Mouse (Mus musculus) neural tube, embryonic 12.5 days (tissue): ENCODE results near the gene Abcg4. TPM values are rescaled to one million over a fixed set of nuclear protein-coding genes. Genes with fewer than 3 reads are reported as not detected.
"Not testable (repeated sequence)": the region's sequence is repeated elsewhere in the genome, so short reads cannot be mapped to it uniquely, and the experiment has no call there.

Experiments
- ATAC-seq: fragments of 200-750 bp; cut with Nextera tagmentation; 2 replicates; pipeline ENCODE4 v1.8.0; 2017; ENCODE audit warnings: low read depth, mild to moderate bottlenecking, moderate TSS enrichment, moderate library complexity; ENCODE audit not compliant: low FRiP score
- H3K27ac ChIP-seq: fragments of 300-500 bp; sonication (generic); 2 replicates; pipeline ENCODE4 v1.5.1; 2016
- H3K27me3 ChIP-seq: fragments of 300-500 bp; sonication (generic); replicated peaks from 2 replicates; pipeline ENCODE4 v1.6.1; 2016; ENCODE audit warnings: mild to moderate bottlenecking
- H3K36me3 ChIP-seq: fragments of 300-500 bp; sonication (generic); 2 replicates; pipeline ENCODE4 v1.6.1; 2016; ENCODE audit warnings: mild to moderate bottlenecking
- H3K4me1 ChIP-seq: fragments of 300-500 bp; sonication (generic); 2 replicates; pipeline ENCODE4 v1.6.1; 2016
- H3K4me2 ChIP-seq: fragments of 300-500 bp; sonication (generic); replicated peaks from 2 replicates; pipeline ENCODE4 v1.6.1; 2016; ENCODE audit warnings: mild to moderate bottlenecking
- H3K4me3 ChIP-seq: fragments of 300-500 bp; sonication (generic); 2 replicates; pipeline ENCODE4 v1.5.1; 2016
- H3K9ac ChIP-seq: fragments of 300-500 bp; sonication (generic); 2 replicates; pipeline ENCODE4 v1.6.1; 2016; ENCODE audit warnings: mild to moderate bottlenecking
- H3K9me3 ChIP-seq: fragments of 300-500 bp; sonication (generic); 2 replicates; pipeline ENCODE4 v1.6.1; 2016; ENCODE audit warnings: mild to moderate bottlenecking
- WGBS: fragments of 180-500 bp; shearing (Covaris S2); methylation state at CpG from one replicate; pipeline ENCODE4 v1.1.7; 2016; 5-methylcytosine and 5-hydroxymethylcytosine counted together
- polyA plus RNA-seq: library from polyadenylated mRNA; unstranded; fragments of >200 nt; fragmentation: Nextera tagmentation; extraction: Ambion mirVana; gene quantifications from 2 replicates; pipeline ENCODE4 v1.2.1, GENCODE M21; 2016

Abcg4 gene
- 12.2 and 13.8 TPM in 2 replicates for polyA plus RNA-seq

GRCm38 (mm10) chr9:44288076-44288958, at the start of gene Abcg4:
Gene Abcg4 (minus strand): TSS chr9:44288615.
- H3K4me3 ChIP-seq = peak within 1 kb of the TSS; percentile 73
- H3K9me3 ChIP-seq = no peaks in the 10 kb centered on the region
- peak; percentile 68 for ATAC-seq
- H3K9ac ChIP-seq = peak within 1 kb of the TSS; percentile 85
- H3K4me1 ChIP-seq = peaks cover 35% of the 10 kb centered on the region
- H3K36me3 ChIP-seq = peaks cover 25% of the 10 kb centered on the region
- peaks cover 14% of the 10 kb centered on the region for H3K27me3 ChIP-seq
- peak within 1 kb of the TSS; percentile 76 for H3K4me2 ChIP-seq
- 1% methylated on average over 38 of the region's 38 CpGs for WGBS
- H3K27ac ChIP-seq = peak within 1 kb of the TSS; percentile 37; the same call in 1 of the 2 replicates

DNA sequence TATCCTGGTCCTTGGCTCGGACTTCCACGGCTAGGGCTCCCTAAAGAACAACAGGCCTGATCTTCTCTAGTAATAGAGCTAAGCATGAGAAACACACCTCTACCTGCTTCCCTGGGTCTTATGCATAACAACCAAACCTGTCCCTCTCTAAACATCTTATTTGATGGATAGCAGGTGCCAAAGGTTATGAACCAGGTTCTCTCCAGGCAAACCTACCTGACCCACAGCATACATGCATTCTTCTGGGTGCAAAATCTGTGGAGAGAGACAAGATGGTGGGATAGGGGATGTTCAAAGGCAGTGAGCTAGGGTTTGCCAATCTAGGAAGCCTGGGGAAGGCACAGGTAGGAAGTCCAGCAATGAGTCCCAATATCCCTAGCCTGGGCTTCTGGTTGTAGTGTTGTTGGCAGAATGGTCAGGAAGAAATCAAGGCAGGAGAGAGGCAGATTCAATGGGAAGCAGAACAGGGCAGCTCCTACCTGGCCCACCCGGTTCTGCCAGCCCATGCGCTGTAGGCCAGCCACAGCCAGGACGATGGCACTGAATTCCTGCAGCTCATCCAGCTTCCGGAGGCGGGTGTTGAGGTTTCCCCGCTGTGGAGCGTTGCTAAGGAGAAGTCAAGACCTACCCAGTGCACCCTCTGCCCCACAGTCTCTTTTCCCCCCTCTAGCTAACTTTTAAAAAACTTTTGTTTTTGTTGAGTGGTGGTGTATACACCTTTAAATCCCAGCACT, 49.2 kb upstream of the Abcg4 start:
- H3K9me3 ChIP-seq = no peaks in the 10 kb centered on the region
- peak overlapping the region; percentile 83 for H3K4me2 ChIP-seq
- ATAC-seq = no peak
- WGBS = 65% methylated on average over 9 of the region's 9 CpGs
- no peak overlapping the region for H3K4me3 ChIP-seq
- H3K36me3 ChIP-seq = peaks cover 30% of the 10 kb centered on the region
- H3K27me3 ChIP-seq = no peaks in the 10 kb centered on the region
- no peak overlapping the region for H3K9ac ChIP-seq
- H3K27ac ChIP-seq = no peak overlapping the region
- peaks cover 23% of the 10 kb centered on the region for H3K4me1 ChIP-seq

- H3K9ac ChIP-seq = peak overlapping the region; percentile 47; the same call in 1 of the 2 replicates
- H3K27ac ChIP-seq = no peak overlapping the region
- peak overlapping the region; percentile 91; the same call in 1 of the 2 replicates for H3K4me3 ChIP-seq
- ATAC-seq = no peak
- H3K9me3 ChIP-seq = no peaks in the 10 kb centered on the region
- WGBS = 74% methylated on average over 3 of the region's 3 CpGs
- peaks cover 22% of the 10 kb centered on the region for H3K4me1 ChIP-seq
- peak overlapping the region; percentile 83 for H3K4me2 ChIP-seq
- H3K27me3 ChIP-seq = no peaks in the 10 kb centered on the region
- peaks cover 35% of the 10 kb centered on the region for H3K36me3 ChIP-seq
These were observed 48.5 kb upstream of the Abcg4 start for GRCm38 (mm10) chr9:44336964-44337363.

DNA sequence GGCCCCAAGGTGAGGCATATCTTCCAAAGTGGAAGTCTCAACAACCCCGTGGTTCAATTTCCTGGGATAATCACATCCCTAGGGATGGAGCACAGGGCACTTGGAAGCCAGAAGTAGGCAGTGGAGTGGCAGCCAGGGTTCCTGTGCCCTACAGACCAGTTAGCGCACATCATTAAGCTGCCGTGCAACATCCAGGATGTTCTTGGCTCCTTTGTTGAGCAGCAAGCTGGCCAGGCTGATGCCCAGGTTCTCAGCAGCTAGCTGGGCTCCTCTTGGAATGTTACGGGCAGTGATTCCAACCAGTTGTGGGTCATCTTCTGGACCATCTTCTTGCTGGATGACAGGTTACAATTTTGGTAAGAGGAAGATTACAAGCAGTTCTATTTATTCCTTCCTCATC, 48.1 kb upstream of the Abcg4 start:
- H3K9me3 ChIP-seq, H3K27me3 ChIP-seq, H3K27ac ChIP-seq, ATAC-seq: not testable (repeated sequence)
- Histone ChIP-seq H3K4me3 (peak overlapping the region; percentile 91), H3K4me1 (peaks cover 22% of the 10 kb centered on the region), H3K9ac (peak overlapping the region; percentile 47; the same call in 1 of the 2 replicates), H3K4me2 (peak overlapping the region; percentile 83), H3K36me3 (peaks cover 39% of the 10 kb centered on the region)
- 26% methylated on average over 4 of the region's 4 CpGs for WGBS

GRCm38 (mm10) chr9:44336093-44336406, 47.6 kb upstream of the Abcg4 start:
- no peak for ATAC-seq
- H3K36me3 ChIP-seq = peaks cover 37% of the 10 kb centered on the region

GRCm38 (mm10) chr9:44335331-44336092, 47.1 kb upstream of the Abcg4 start:
- ATAC-seq = no peak; the same call in 1 of the 2 replicates
- H3K4me1 ChIP-seq = peaks cover 22% of the 10 kb centered on the region
- under 1% methylated on average over 50 of the region's 50 CpGs for WGBS
- H3K4me3 ChIP-seq = peak overlapping the region; percentile 91
- H3K36me3 ChIP-seq = peaks cover 38% of the 10 kb centered on the region
- H3K27ac ChIP-seq = peak overlapping the region; percentile 89
- H3K9ac ChIP-seq = peak overlapping the region; percentile 97
- no peaks in the 10 kb centered on the region for H3K27me3 ChIP-seq
- H3K4me2 ChIP-seq = peak overlapping the region; percentile 83
- no peaks in the 10 kb centered on the region for H3K9me3 ChIP-seq

More at GRCm38 (mm10) chr9:44336093-44336406, 47.6 kb upstream of the Abcg4 start:
- Histone ChIP-seq H3K4me3 (peak overlapping the region; percentile 91), H3K4me2 (peak overlapping the region; percentile 83), H3K9ac (peak overlapping the region; percentile 97), H3K27me3 (no peaks in the 10 kb centered on the region), H3K27ac (peak overlapping the region; percentile 89; the same call in 1 of the 2 replicates), H3K9me3 (no peaks in the 10 kb centered on the region), H3K4me1 (peaks cover 22% of the 10 kb centered on the region)
- 2% methylated on average over 5 of the region's 5 CpGs for WGBS

- peak; percentile 97 for ATAC-seq
- Histone ChIP-seq H3K4me1 (peaks cover 22% of the 10 kb centered on the region), H3K4me2 (peak within 1 kb of the TSS; percentile 83), H3K4me3 (peak within 1 kb of the TSS; percentile 91), H3K27me3 (no peaks in the 10 kb centered on the region), H3K9ac (peak within 1 kb of the TSS; percentile 97), H3K9me3 (no peaks in the 10 kb centered on the region), H3K36me3 (peaks cover 46% of the 10 kb centered on the region), H3K27ac (peak within 1 kb of the TSS; percentile 89)
- WGBS = under 1% methylated on average over 91 of the region's 91 CpGs
These were observed 46.2 kb upstream of the Abcg4 start, which contains the start of gene H2afx for GRCm38 (mm10) chr9:44334396-44335330. Gene H2afx (plus strand): TSS chr9:44334694.

DNA sequence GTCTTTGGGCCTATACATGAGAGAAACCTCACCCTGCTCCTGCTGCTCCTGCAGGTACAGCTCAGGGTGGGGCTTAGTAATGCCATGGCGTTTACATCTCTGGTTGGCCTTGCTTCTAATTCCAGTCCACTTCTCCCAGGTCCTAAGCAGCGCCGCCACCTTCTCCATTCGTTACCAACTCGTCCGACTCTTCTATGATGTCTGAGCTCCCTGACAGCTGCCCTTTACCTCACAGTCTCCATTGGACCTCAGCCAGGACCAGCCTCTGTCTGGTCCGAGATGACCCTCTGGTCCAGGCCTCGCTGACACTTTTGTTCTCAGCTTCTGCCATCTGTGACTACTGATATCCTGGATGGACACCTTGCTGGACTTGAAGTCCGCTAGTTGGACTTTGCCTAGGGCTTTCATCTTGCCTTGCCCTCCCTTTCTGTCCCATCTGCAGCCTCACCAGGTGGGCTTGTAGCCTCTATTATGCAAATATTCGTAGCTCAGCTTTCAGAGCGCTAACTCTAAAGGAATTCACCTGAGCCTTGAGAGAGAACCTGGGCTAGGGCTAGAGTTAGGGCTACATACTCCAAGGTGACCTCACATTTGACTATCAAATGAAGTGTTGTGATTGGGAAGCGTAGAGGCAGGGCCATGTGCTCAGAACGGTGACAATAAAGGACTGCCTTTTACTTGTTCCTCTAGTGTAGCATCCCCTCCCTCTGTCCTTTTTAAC, 44.7 kb upstream of the Abcg4 start:
- 97% methylated on average over 13 of the region's 13 CpGs for WGBS
- Histone ChIP-seq H3K36me3 (peaks cover 44% of the 10 kb centered on the region), H3K9me3 (no peaks in the 10 kb centered on the region), H3K27me3 (no peaks in the 10 kb centered on the region), H3K4me3 (0 out of 2 replicates have a peak overlapping the region, but pooled peaks have one; percentile 1), H3K4me2 (no peak overlapping the region), H3K4me1 (peaks cover 22% of the 10 kb centered on the region), H3K9ac (no peak overlapping the region), H3K27ac (no peak overlapping the region)
- no peak for ATAC-seq

- H3K36me3 ChIP-seq = peaks cover 44% of the 10 kb centered on the region
- H3K4me2 ChIP-seq = no peak overlapping the region
- H3K9me3 ChIP-seq = no peaks in the 10 kb centered on the region
- 94% methylated on average over 6 of the region's 6 CpGs for WGBS
- no peaks in the 10 kb centered on the region for H3K27me3 ChIP-seq
- H3K27ac ChIP-seq = no peak overlapping the region
- H3K9ac ChIP-seq = no peak overlapping the region
- H3K4me3 ChIP-seq = no peak overlapping the region
- H3K4me1 ChIP-seq = peaks cover 15% of the 10 kb centered on the region
- no peak for ATAC-seq
These were observed 42.3 kb upstream of the Abcg4 start for GRCm38 (mm10) chr9:44330736-44331135.

- ATAC-seq = no peak
- WGBS = 91% methylated on average over 5 of the region's 5 CpGs
- Histone ChIP-seq H3K4me3 (peak overlapping the region; percentile 78; the same call in 1 of the 2 replicates), H3K36me3 (peaks cover 33% of the 10 kb centered on the region), H3K4me1 (peaks cover 12% of the 10 kb centered on the region), H3K27me3 (no peaks in the 10 kb centered on the region), H3K27ac (no peak overlapping the region), H3K9me3 (no peaks in the 10 kb centered on the region), H3K4me2 (peak overlapping the region; percentile 83), H3K9ac (peak overlapping the region; percentile 77; the same call in 1 of the 2 replicates)
These were observed 39.5 kb upstream of the Abcg4 start for GRCm38 (mm10) chr9:44327926-44328325.
